Mouse (Mus musculus) midbrain, postnatal 0 days (tissue): ENCODE measurements around the gene Cdk10. TPM values are rescaled to one million over a fixed set of nuclear protein-coding genes. Genes with fewer than 3 reads are reported as not detected.
"Not testable (repeated sequence)": the region's sequence is repeated elsewhere in the genome, so short reads cannot be mapped to it uniquely, and the experiment has no call there.

Source experiments
- ATAC-seq: fragments of 200-750 bp; cut with Nextera tagmentation; 2 replicates; pipeline ENCODE4 v1.8.0; 2017; ENCODE audit warnings: moderate number of reproducible peaks, mild to moderate bottlenecking, moderate TSS enrichment, moderate library complexity; ENCODE audit not compliant: low FRiP score
- DNase-seq: peaks from one replicate; pipeline ENCODE4 v3.0.0-alpha.2; 2015; ENCODE audit warnings: low spot score
- H3K27ac ChIP-seq: fragments of 300-500 bp; sonication (generic); 2 replicates; pipeline ENCODE4 v1.5.1; 2014; ENCODE audit warnings: low read depth, mild to moderate bottlenecking, low read length, mixed read lengths
- H3K27me3 ChIP-seq: fragments of 300-500 bp; sonication (generic); 2 replicates; pipeline ENCODE4 v1.6.1; 2014; ENCODE audit warnings: low read length, control low read depth, mixed read lengths; ENCODE audit not compliant: insufficient read depth
- H3K36me3 ChIP-seq: fragments of 300-500 bp; sonication (generic); 2 replicates; pipeline ENCODE4 v1.6.1; 2014; ENCODE audit warnings: low read length, control low read depth, mixed read lengths; ENCODE audit not compliant: insufficient read depth
- H3K4me1 ChIP-seq: fragments of 300-500 bp; sonication (generic); 2 replicates; pipeline ENCODE4 v1.6.1; 2014; ENCODE audit warnings: mild to moderate bottlenecking, control low read depth, antibody characterized with exemption, low read length, mixed read lengths; ENCODE audit not compliant: insufficient read depth
- H3K4me2 ChIP-seq: fragments of 300-500 bp; sonication (generic); 2 replicates; pipeline ENCODE4 v1.6.1; 2014; ENCODE audit warnings: low read depth, mild to moderate bottlenecking, low read length, mixed read lengths; ENCODE audit not compliant: poor library complexity, severe bottlenecking
- H3K4me3 ChIP-seq: fragments of 300-500 bp; sonication (generic); 2 replicates; pipeline ENCODE4 v1.5.1; 2014; ENCODE audit warnings: low read depth, mild to moderate bottlenecking, low read length, moderate library complexity
- H3K9ac ChIP-seq: fragments of 300-500 bp; sonication (generic); replicated peaks from 2 replicates; pipeline ENCODE4 v1.6.1; 2014; ENCODE audit warnings: mild to moderate bottlenecking, low read length, moderate library complexity, mixed read lengths; ENCODE audit not compliant: poor library complexity, severe bottlenecking
- H3K9me3 ChIP-seq: fragments of 300-500 bp; sonication (generic); 2 replicates; pipeline ENCODE4 v1.6.1; 2016; ENCODE audit warnings: low read length, control low read depth
- CTCF ChIP-seq: IDR thresholded peaks from 2 replicates; pipeline ENCODE4 v1.5.1; 2016; ENCODE audit warnings: antibody characterized with exemption, mild to moderate bottlenecking
- WGBS: fragments of 180-500 bp; shearing (Covaris S2); extraction: QIAGEN DNeasy Blood & Tissue Kit; methylation state at CpG from one replicate; pipeline ENCODE4 v1.1.7; 2014; 5-methylcytosine and 5-hydroxymethylcytosine counted together
- polyA plus RNA-seq: library from polyadenylated mRNA; unstranded; fragments of >200 nt; fragmentation: Nextera tagmentation; extraction: Ambion mirVana; gene quantifications from 2 replicates; pipeline ENCODE4 v1.2.1, GENCODE M21; 2015
- total RNA-seq: library from RNA; depleted of rRNA; stranded (reverse); fragments of >200 nt; gene quantifications from 2 replicates; pipeline ENCODE4 v1.2.3, GENCODE M21; 2014

Cdk10 gene
- total and polyA plus RNA-seq, 2 experiments from 2014 or later = 57.8 to 70.3 TPM

GRCm38 (mm10) chr8:123220917-123221316, 3.7 kb upstream of the Cdk10 start:
- Histone ChIP-seq H3K36me3 (no peaks in the 10 kb centered on the region), H3K4me2 (no peak overlapping the region), H3K9me3 (no peaks in the 10 kb centered on the region), H3K4me3 (no peak overlapping the region), H3K4me1 (0 out of 2 replicates have a peak, but pooled peaks cover 3% of the 10 kb centered on the region), H3K27me3 (no peaks in the 10 kb centered on the region), H3K27ac (no peak overlapping the region), H3K9ac (no peak overlapping the region)
- no peak for TF ChIP-seq CTCF
- ATAC-seq (no peak), DNase-seq (no peak)
- 88% methylated on average over 1 of the region's 1 CpGs for WGBS

DNA sequence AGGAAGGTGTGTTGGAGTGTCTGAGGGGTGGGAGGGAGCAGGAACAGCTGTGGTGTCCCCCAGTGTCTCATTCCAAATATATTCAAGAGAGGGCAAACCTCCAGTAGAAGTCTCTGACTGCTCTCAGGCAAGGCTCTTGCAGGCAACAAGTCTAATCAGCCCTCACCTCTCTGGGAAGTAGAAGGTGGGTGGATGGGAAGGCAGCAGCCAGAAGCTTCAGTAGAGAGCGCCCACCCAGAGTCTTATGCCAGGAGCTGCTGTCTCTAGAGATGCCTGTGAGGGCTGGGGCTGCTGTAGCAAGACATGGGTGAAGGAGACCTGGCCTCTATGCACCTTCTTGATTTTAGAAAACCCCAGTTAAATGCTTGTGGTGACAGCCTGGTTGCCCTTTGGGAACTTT, 3.8 kb downstream of the Cdk10 start:
- no peaks in the 10 kb centered on the region for H3K27me3 ChIP-seq
- no peak for TF ChIP-seq CTCF
- H3K9me3 ChIP-seq = no peaks in the 10 kb centered on the region
- no peak overlapping the region for H3K4me3 ChIP-seq
- peaks cover 8% of the 10 kb centered on the region for H3K36me3 ChIP-seq
- no peak for DNase-seq
- ATAC-seq = no peak
- no peak overlapping the region for H3K4me2 ChIP-seq
- 0 out of 2 replicates have a peak, but pooled peaks cover 3% of the 10 kb centered on the region for H3K4me1 ChIP-seq
- H3K9ac ChIP-seq = no peak overlapping the region
- H3K27ac ChIP-seq = no peak overlapping the region
- 100% methylated on average over 1 of the region's 1 CpGs for WGBS

DNA sequence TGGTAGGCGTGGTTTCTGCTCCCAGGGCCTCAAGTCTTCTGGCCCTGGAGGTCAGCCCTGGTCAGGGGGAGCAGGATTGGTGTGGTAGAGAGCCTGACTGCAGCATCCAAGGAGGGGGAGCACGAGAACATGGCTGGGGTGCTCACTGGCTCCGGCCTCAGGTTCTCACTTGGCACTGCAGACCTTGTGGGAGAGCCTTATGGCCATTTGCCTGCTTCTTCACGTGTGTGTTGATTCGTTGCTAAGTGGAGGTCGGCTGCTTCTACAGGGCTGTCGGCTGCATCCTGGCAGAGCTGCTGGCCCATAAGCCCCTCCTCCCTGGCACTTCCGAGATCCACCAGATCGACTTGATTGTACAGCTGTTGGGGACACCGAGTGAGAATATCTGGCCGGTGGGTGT, 5.7 kb downstream of the Cdk10 start:
- not testable (repeated sequence) for H3K27me3 ChIP-seq, H3K9ac ChIP-seq, H3K4me3 ChIP-seq, ATAC-seq, H3K36me3 ChIP-seq, H3K27ac ChIP-seq, DNase-seq, H3K9me3 ChIP-seq, H3K4me2 ChIP-seq, H3K4me1 ChIP-seq
- WGBS = 85% methylated on average over 9 of the region's 11 CpGs

DNA sequence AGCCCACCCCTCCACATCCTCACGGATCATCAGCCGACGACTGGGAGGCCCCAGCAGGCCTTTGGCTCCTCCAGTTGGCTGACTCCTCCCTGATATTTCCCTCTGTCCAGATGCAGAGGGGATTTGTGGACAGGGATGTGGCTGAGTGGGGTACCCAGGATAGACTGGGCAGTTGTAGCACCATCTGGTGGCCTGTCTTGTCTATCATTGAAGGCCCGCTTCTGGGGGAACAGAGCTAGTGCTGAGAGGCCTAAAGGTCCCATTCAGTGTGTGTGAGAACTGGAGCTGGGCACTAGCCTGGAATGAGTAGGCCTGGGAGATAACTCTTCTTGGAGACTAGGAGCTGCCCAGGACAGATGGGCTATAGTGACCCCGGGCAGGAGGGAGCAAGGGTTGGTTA, 7.1 kb downstream of the Cdk10 start:
- no peak overlapping the region for H3K4me2 ChIP-seq
- no peaks in the 10 kb centered on the region for H3K9me3 ChIP-seq
- H3K4me3 ChIP-seq = no peak overlapping the region
- no peak for ATAC-seq
- peaks cover 8% of the 10 kb centered on the region for H3K36me3 ChIP-seq
- no peak overlapping the region for H3K9ac ChIP-seq
- DNase-seq = peak; percentile 22
- peak; percentile 64 for TF ChIP-seq CTCF
- H3K27me3 ChIP-seq = no peaks in the 10 kb centered on the region
- H3K4me1 ChIP-seq = peaks cover 5% of the 10 kb centered on the region; the same call in 1 of the 2 replicates
- 62% methylated on average over 5 of the region's 5 CpGs for WGBS
- H3K27ac ChIP-seq = no peak overlapping the region

- ATAC-seq (no peak), DNase-seq (no peak)
- H3K9me3 ChIP-seq = no peaks in the 10 kb centered on the region
- H3K36me3 ChIP-seq = peaks cover 7% of the 10 kb centered on the region; the same call in 1 of the 2 replicates
- H3K27ac ChIP-seq = no peak overlapping the region
- no peak overlapping the region for H3K9ac ChIP-seq
- no peak overlapping the region for H3K4me3 ChIP-seq
- H3K4me1 ChIP-seq = peaks cover 5% of the 10 kb centered on the region; the same call in 1 of the 2 replicates
- TF ChIP-seq CTCF = no peak
- no peak overlapping the region for H3K4me2 ChIP-seq
- no peaks in the 10 kb centered on the region for H3K27me3 ChIP-seq
- 52% methylated on average over 7 of the region's 7 CpGs for WGBS
Measured at GRCm38 (mm10) chr8:123232553-123232952, 7.9 kb downstream of the Cdk10 start.

- WGBS = 54% methylated on average over 13 of the region's 13 CpGs
- DNase-seq = peak; percentile 18
- H3K4me3 ChIP-seq = no peak overlapping the region
Measured at GRCm38 (mm10) chr8:123233300-123233699, 8.7 kb downstream of the Cdk10 start.

More at GRCm38 (mm10) chr8:123233300-123233699, 8.7 kb downstream of the Cdk10 start:
- Histone ChIP-seq H3K36me3 (0 out of 2 replicates have a peak, but pooled peaks cover 3% of the 10 kb centered on the region), H3K4me2 (no peak overlapping the region), H3K27me3 (no peaks in the 10 kb centered on the region), H3K4me1 (peaks cover 5% of the 10 kb centered on the region; the same call in 1 of the 2 replicates), H3K9ac (no peak overlapping the region), H3K9me3 (no peaks in the 10 kb centered on the region), H3K27ac (no peak overlapping the region)
- no peak for ATAC-seq
- no peak for TF ChIP-seq CTCF
